Mouse (Mus musculus): ENCODE results near the gene Tbk1.

- TF ChIP-seq CTCF (IDR thresholded peaks at IDR 0.05; ENCODE audit: extremely low read depth, insufficient read depth, low read length), result no peak
- peak; percentile 78 for TF ChIP-seq POLR2A (IDR thresholded peaks at IDR 0.05; ENCODE audit: extremely low read depth, insufficient read depth, low read length)
Observed at GRCm38 (mm10) chr10:121504973-121505911, 81.3 kb downstream of the Tbk1 start.
